Mouse (Mus musculus) lung, postnatal 14 days (tissue): ENCODE measurements at regions not wholly inside any gene's neighbourhood (a gene's known extent, or its start where the extent isn't known, plus 50 kb on each side); places are given as distances from the start of the nearest gene placed in this dataset.

ENCODE experiments used
- DNase-seq: peaks from one replicate; pipeline ENCODE4 v3.0.0; 2021

DNA sequence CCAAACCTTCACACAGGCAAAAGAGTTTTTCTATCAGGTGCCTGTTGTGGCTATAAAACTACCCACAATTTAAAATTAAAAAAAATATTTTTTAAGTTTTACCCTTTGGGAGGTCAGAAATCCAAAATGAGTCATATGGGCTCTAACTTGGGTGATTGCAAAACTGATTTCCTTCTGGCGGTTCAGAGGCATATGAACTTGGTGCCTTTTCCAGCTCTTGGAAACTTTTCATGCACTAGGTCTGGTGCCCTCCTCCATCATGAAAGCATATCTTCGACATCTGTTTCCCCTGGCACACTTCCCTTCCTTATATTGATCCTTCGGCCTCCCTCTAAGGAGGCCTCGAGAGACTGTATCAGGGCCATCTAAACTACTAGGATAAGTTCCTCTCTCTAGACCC, 168.8 kb downstream of the Gm45692 start:
- no peak for DNase-seq

DNA sequence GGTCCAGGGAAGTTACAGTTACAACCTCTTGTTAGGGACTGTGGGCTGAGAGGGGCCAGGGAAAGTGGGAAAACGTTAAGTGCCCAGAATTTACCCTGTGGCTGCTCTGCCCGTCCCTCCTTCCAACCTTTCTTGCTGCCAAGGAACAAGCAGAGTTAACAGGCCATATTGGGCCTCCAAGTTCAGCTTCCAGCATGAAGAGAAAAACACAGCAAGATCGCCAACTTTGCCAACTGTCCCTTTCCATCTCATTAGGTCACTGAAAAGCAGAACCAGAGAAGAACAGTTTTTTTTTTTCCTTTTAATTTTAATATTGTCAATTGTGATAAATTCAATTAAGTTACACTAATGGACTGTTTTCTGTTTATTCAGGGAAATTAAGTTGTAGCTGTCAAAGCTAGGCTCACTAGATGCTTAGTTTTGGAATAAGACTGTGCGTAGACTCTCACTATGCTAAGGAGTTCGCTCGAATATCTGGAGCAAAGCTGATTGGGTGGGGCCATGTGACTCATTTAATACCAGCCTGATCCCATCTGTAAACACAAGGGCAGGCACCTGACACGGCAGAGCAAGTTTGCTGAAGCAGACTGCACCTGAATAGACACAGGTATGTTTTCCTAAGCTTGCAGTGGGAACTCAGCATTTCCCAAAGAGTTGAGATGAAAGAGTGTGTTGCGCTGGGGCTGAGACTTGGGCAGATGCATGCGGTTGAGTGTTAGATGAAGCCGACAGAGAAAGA, 178.9 kb downstream of the Gm45692 start:
- DNase-seq = no peak

DNA sequence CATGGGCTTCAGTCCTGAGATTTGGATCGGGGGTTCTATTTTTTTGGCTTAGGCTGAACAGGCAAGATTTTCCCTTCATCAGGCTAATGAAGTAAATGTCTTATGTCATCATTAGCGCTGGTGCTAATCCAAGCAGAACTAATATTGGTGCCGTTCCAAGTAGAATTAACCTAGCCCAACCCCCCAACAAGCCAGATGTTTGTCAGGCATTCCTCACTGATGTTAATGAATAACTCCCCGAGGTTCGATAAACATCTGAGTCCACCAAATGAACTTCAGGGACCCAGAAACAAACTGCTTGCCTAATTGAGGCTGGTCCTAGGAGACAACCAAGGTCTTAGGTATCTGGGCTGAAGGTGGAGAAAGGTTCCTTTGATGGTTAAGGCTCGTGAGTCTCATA, 180.9 kb downstream of the Gm45692 start:
- no peak for DNase-seq

DNA sequence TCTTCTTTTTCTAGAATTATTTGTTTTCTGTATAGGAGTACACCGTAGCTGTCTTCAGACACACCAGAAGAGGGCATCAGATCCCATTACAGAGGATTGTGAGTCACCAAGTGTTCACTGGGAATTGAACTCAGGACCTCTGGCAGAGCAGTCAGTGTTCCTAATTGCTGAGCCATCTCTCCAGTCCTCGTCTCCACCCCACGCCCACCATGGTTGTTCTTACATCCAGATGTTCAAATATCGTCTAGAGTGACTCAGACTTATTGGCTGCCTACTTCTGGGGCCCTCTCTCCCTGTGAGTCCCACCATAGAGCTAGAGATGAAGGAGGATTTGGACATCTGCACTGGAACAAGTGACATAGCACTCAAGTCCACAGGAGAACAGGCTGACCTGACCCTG, 182.6 kb downstream of the Gm45692 start:
- DNase-seq = no peak

DNA sequence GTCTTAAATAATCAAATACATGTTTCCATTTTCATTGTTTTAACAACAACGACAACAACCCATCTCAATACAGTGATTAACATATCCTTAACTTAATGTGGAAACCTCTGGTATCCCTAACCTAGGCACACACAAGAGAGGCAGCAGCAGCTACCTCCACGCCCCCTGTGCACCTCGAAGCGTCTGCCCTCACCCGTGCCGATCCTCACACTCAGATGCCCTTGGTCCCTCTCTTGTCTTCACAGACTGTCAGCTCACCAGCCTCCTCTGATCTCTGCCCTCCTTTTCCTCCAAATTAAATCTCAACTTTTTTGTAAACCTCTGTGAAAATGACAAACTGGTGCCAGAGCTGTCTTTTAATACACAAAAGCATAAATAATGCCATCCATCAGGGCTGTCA, 185.2 kb downstream of the Gm45692 start:
- DNase-seq = no peak

DNA sequence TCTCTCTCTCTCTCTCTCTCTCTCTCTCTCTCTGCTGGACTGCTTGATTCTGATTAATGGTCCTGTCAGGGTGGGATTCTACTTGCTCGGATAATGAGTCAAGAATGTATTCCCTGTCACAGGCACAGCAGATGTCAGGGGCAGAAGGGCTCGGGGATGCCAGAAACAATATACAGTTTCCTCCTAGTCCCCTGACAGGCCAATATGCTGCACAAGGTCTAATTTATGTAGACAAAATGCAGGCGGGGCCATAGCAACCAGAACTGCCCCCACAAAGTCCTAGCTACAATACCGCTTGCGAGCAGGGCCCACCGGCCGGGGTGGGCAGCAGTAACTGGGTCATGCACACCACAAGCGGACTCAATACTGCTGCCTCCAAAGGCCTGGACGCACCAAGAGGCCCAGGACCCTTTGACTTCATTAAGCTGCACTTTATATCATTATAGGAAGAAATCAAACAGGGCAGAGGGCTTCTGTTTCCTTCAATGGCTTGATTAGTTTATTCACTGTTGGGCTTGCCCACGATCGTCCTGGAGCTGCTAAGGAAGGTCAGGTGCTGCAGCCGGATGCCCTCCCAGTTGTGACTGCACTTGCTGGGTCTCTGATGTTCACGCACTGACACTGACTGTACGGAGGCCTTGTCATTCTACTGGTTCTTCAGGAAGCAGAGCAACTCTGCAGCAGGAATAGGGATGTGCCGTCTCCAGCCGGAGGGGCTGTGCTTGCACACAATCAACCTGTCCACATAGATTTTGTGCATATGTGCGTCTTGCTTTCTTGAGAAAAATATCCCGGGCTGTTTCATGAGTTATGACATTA, 185.9 kb downstream of the Gm45692 start:
- no peak for DNase-seq

DNA sequence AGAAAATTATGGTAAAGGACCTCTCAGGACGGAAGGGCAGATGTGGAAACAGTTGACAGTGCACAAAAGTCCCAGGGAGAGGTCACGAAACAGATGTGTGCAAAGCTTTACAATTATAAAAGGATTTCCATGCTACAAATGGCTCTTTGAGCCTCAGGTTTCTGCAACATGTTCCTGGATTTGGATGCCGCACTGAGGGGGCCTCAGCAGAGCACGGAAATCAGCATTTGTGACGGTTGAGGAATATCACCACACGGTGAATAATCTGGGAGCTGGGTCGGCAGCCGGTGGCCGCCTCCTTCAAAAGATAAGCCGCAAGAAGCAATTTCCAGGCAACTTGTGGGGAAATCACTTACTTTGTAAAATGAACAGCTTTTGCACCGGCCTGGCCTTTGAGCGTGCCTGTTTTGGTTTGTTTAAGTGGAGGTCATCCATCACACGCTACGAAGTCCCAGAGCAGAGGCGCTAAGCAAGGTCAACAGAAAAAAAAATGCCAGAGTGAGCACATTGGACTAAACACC, 188.8 kb downstream of the Gm45692 start:
- no peak for DNase-seq

DNA sequence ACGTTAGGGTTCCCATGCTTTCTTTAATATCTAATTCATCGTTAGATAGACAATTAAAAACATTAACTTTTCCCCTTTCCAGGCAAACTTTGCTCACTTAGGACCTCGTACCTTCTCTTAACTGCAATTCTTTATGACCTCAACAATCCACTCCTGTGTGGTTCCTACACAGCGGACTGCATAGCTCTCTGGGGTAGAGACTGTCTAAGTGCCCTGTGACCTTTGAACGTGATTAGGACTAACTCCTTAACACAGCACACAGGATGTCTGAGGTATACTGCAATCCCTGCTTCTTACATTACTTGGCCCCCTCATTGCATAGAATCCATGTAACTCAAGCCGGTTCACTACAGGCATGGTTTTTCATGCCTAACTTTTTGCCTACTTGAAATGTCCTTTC, 190.4 kb downstream of the Gm45692 start:
- no peak for DNase-seq

DNA sequence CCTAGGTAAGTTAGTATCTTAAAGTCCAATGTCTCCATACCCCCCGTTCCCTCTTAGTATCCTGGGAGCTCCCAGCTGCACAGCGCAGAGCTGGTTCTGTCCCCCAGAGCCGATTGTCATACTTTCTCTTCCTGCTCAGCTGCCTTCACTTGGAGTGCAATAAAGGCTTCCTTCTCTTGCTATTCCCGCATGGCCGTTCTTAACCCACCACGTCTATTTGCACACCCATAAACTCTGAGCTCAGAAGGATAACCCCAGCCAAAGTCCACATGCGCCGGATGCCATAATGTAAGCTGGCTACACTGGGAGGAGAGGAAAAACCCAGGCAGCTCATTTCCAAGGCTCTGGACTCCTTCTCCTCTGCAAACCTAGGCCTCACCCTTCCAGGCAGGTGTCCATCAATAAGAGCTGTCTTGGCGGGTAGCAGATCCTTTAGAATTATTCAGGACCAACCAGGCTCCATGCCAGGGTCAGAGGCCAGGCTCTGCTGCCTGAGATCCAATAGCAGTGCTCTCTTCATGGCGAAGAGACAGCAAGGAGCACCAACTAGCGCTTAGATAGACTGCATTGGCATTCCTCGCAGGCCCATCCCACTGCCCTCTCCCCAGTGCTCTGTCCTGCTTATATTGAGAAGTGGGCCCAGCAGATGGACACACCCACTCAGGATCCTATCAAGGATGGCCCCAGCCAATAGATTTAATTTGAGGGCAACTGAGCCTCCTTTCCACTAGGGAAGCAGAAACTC, 204.4 kb downstream of the Gm45692 start:
- no peak for DNase-seq

DNA sequence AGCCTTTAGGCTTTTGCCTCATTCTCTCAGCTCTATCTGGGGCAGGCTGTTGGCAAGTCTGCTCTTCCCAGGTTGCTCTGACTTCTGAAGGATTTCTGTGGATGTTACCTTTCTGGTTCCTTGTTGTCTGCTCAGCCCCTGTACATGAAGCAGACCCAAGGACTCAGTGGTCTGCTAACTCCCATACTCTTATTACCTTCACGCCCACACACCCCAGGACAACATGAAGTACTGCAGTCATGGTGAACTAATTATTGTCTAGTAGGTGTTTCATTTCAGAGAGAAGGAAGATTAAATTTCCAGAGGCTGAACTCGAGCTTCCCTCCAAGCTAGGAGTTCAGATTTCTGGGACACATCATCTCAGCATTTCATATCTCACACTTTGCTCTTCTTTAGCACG, 205.3 kb downstream of the Gm45692 start:
- no peak for DNase-seq

DNA sequence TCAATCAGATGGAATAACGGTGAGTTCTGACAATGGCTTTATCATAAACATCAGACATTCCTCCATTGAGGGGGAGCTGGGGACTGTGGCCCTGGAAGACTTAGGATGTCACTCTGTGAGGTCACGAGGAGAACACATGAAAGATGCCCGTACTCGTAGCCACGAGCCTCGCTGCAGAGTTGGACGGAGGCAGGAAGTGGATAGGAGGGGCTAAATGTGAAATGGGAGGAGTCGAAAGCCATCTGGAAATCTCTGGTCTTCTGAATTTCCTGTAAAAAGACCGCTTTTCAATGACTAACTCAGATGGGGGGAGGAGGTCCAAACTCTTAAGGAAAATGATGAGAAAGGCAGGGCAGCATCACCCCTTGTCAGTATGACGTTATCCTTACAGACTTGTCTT, 210.5 kb downstream of the Gm45692 start:
- DNase-seq = no peak

DNA sequence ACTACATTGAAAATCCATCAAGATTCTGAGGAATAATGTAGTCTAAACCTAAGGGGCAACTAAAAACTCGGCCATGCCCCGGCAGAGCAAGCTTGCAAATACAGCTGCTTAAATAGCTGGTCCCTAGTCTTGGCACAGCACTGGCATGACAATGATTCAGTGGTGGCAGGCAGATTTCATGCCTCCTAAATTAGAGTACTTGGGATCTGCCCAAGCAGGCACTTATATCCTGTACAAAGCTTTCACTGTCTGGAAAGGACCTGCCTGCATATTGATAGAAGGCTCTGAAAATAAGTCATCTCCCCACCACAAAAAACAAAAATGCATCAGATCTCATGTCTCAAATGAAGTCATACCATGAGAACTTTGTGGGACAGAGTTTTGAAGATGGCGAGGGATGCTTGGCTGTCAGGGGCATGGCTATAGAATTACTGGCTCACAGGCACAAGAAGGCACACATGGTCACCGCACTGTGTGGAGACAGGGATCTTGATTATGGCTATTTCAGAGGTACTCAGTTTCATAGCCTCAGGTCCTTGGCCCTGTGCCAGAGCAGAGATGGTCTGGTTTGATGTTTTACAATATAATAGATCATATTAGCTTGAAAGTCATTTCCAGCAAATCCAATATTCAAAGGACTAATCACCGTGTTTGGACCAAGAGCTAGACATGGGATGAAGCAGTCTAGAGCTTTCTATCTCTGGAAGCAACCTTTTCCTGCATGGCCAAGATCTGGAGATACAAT, 217.7 kb downstream of the Gm45692 start:
- no peak for DNase-seq

DNA sequence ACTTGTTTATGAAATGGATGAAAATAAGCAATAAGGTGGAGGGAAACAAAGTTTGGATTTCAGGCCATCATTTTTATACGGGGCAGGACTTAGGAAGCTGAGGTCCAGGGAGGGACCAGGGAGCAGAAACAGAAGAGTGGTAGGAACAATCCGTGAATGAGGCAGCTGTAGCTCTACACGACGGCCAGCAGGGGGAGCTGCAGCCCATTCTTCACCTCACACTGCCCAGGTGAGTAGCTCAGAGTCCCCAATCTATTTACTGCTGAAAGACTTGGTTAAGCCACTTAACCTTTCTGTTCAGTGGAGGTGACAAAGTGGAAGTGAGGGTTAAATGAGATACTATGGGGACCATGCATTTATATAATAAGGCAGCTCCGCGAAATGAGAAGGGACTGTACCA, 225.7 kb downstream of the Gm45692 start:
- peak; percentile 73 for DNase-seq

DNA sequence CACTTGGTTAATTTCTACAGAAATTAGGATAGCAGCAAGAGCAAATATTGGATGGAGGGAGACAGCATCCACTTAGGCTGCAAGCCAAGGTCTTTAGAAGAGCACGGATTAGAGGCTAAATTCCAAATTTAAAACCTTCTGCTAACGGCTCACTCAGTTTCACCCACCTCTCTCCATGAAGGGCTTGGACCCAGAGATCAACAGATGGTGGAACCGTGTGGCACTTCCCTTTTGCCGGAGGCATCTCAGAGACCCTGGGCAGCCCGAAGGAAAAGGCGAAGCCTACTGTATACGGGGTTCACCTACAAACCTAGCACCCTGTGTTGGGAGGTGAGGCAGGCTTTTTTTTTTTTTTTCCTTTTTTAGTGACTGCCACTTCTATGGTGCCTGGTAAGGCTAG, 229.9 kb downstream of the Gm45692 start:
- DNase-seq = no peak

DNA sequence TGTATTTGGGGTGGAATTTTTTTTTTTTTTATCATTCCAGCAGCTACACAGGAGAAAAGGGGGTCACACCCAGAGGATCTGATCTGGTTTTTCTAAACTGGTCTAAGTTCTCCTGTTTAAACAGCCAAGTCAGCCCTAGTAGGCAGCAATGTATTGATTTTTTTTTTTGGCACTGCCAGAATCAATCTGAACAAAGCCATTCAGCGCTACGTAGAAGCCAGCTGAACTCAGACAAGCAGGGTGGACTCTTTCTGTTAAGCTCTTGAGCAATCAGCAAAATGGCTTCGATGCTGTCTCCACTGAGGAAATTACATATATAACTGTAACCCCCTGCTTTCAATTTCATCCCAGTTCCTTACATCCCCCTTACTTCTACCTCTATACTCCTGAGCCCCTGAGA, 230.5 kb downstream of the Gm45692 start:
- no peak for DNase-seq

DNA sequence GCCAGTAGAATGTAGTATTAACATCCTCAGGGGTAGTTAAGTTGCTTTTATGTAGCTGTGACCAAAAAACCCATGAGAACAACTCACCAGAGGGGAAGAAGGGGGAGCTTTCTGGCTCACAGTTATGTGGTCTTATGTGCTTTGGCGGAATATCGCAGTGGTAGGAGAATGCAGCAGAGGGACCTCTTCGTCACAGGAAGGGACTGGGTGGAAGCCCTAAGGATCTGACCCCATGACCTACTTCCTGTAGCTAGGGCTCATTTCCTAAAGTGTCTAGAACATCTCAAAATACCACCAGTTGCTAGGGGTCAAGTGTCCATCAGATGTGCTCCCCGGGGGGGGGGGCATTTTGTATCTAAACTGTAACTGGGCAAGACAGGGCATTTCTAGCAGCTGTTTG, 231.3 kb downstream of the Gm45692 start:
- DNase-seq = no peak

DNA sequence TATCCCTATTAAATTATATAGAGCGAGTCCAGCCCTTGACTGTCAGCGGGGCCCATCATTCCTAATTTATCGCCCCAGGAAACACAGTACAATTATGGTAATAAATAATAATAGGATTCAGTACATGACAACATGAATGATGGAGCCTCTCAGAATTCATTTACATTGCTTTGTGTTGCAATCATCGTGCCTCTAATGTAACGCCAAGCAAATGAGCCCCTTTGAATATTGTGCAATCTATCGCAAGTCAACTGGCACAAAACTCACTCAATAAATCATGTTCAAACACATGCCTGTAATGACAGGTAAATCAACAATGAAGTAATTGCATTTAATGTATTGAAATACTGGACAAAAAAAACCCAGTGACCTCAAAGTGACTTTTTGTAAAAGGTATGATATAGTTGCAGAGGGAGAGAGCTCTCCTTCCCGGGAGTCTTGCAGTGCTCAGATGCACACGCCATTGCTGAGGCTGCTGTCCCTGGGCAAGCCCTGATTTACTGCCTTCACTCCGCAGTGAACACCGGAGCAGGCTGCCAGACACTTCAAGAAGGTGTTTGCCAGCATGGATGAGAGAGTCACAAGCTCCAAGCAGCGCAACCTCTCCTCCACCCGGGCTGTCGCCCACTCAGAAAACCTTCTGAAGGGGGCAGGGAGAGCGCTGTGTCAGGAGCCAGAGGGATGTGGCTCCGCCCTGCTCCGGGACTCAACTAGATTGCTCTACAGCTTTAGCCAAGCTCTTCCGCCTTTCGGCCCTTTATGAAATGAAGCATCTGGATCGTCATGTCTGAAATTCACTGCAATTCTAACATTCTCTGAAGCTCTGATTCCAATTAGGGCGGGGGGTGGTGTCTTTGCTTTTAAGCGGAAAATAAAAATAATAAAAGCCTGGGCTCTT, 232.6 kb downstream of the Gm45692 start:
- peak; percentile 44 for DNase-seq

DNA sequence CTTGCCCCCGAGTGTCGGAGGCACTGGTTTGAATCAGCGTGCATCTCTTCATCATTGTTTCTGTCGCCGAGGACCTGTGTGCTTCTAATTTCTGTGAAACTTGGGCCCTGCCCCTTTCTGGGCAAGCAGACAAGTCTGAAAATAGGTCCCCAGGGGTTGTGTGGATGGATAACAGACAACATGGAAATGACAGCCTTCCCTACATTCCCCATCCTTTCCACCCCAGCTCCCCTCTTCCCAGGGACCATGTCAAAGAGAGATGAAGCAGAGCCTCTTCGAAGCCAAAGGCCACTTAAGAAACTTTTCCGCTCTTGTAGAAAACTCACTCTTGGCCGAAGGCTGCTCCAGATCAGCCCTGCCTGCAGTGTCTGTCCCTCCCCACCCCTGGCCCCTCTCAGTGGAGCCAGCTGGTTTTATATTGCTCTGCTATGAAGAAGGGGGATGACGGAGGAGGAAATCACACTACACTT, 233.2 kb downstream of the Gm45692 start:
- DNase-seq = peak; percentile 53

DNA sequence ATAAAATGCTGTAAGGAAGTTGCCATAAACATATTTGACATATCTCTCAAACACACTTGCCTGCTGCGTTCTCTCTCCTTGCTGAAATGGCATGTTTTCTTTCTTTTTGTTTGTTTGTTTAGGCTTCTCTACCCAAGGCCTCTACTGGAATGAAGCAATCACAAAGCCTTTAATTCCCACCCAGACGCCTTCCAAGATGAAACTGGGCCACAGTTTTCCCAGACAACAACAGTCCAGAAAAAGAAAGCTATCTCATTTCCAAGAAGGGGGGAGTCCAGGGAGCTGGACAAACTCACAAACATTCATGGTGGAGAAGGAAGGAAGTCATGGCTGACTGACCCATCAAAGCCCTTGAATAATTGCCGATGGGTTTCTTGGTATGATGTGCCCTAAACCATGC, 234.1 kb downstream of the Gm45692 start:
- peak; percentile 24 for DNase-seq

DNA sequence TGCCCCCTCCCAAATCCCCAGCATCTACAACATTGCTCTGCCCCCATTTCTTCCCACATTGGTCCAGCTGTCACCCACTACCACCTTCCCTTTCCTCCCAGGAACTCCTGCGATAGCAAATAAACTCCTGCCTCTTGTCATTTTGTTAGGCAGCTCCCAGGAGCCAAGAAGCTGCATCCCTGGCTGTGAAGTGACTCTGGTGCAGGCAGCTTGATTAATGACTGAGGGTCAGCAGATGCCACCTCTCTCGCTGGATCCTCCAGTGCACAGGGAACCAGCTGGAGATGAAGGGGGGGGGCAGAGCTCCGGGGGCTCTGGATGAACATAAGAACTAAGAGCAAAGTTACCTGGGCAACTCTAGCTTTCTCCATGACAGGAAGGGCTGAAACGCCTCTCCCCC, 235.2 kb downstream of the Gm45692 start:
- peak; percentile 27 for DNase-seq

DNA sequence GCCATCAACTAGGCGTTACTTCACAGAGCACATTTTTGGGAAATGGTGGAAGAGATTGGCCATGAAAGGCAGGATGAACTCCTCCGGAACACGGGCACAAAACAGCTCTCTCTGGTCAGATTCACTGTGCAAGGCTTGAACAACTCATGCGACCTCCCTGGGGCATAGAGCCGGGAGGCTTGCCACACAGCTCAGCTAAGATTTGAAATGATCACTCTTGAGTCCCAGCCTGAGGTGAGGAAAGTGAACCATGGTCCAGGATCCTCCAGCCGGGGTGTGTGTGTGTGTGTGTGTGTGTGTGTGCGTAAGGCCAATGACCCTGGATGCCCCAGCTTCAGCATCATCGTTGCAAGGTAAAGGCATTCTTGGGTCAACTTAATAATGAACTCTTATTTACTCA, 237.5 kb downstream of the Gm45692 start:
- DNase-seq = no peak

DNA sequence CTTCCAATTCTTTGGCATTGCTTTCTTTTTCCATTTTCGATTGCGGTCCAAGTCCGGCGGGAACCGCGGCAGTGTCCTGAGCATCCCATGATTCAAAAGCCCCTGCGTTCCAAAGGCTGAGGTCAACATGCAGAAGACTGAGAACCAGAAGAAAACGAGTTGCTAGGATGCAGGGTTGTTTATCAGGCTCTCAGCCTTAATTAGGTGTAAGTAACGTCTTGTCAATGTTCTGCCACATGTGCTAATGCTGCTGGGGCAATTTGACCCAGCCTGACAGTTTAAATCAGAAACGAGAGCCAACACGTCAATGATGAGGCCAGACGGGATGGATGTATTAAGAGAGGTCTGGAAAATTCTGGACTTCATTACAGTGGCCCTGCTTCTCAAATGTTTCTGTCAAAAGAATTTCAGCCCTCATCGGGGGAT, 239.4 kb downstream of the Gm45692 start:
- peak; percentile 51 for DNase-seq
